Mouse (Mus musculus): ENCODE data around the gene Phc3.
A peak's percentile ranks its signal among the peaks of the same experiment; 100 is the strongest.

The Phc3 gene

GRCm38 (mm10) chr3:30976991-30977603 is 7.9 kb upstream of the Phc3 start:
- peak in 1 of 2 experiments; percentile 61 for DNase-seq

GRCm38 (mm10) chr3:30975102-30975754 is 6.0 kb upstream of the Phc3 start:
- peak; percentile 63 to 81 for DNase-seq

- peak; percentile 30 to 42 for DNase-seq
Observed at GRCm38 (mm10) chr3:30968531-30969092, 603 bp downstream of the Phc3 start.

- DNase-seq, result no peak
Observed at GRCm38 (mm10) chr3:30965644-30966043, 3.6 kb downstream of the Phc3 start.

GRCm38 (mm10) chr3:30964216-30964615 is 5.0 kb downstream of the Phc3 start:
- DNase-seq, result no peak

GRCm38 (mm10) chr3:30963100-30963499 is 6.1 kb downstream of the Phc3 start:
- DNase-seq, result no peak

GRCm38 (mm10) chr3:30959868-30960831 is 9.1 kb downstream of the Phc3 start:
- no peak for DNase-seq

- no peak for DNase-seq
Observed at GRCm38 (mm10) chr3:30958709-30959108, 10.5 kb downstream of the Phc3 start.

GRCm38 (mm10) chr3:30956327-30956726 is 12.9 kb downstream of the Phc3 start:
- DNase-seq, result no peak

GRCm38 (mm10) chr3:30952273-30953070 is 16.7 kb downstream of the Phc3 start:
- no peak for DNase-seq

GRCm38 (mm10) chr3:30951652-30952051 is 17.6 kb downstream of the Phc3 start:
- peak; percentile 32 to 56 for DNase-seq

GRCm38 (mm10) chr3:30934384-30934783 is 34.8 kb downstream of the Phc3 start:
- DNase-seq, result no peak

- no peak for DNase-seq
Observed at GRCm38 (mm10) chr3:30929828-30930227, 39.4 kb downstream of the Phc3 start.

GRCm38 (mm10) chr3:30927664-30928063 is 41.6 kb downstream of the Phc3 start:
- no peak for DNase-seq

GRCm38 (mm10) chr3:30917160-30917559 is 52.1 kb downstream of the Phc3 start:
- DNase-seq, result no peak

- no peak for DNase-seq
Observed at GRCm38 (mm10) chr3:30904658-30905057, 64.6 kb downstream of the Phc3 start.

- DNase-seq, result peak; percentile 28 to 39
Observed at GRCm38 (mm10) chr3:30899407-30899806, 69.8 kb downstream of the Phc3 start.

GRCm38 (mm10) chr3:30896721-30897120 is 72.5 kb downstream of the Phc3 start:
- no peak for DNase-seq

GRCm38 (mm10) chr3:30889014-30889413 is 80.2 kb downstream of the Phc3 start:
- DNase-seq, result no peak

- DNase-seq, result no peak
Observed at GRCm38 (mm10) chr3:30887449-30887848, 81.8 kb downstream of the Phc3 start.

- DNase-seq, result no peak
Observed at GRCm38 (mm10) chr3:30876709-30877108, 92.5 kb downstream of the Phc3 start.

- DNase-seq, result no peak
Observed at GRCm38 (mm10) chr3:30869995-30870394, 99.2 kb downstream of the Phc3 start.
